1 mouse cellular context compared by ENCODE assay signal in the genomic region with DNA sequence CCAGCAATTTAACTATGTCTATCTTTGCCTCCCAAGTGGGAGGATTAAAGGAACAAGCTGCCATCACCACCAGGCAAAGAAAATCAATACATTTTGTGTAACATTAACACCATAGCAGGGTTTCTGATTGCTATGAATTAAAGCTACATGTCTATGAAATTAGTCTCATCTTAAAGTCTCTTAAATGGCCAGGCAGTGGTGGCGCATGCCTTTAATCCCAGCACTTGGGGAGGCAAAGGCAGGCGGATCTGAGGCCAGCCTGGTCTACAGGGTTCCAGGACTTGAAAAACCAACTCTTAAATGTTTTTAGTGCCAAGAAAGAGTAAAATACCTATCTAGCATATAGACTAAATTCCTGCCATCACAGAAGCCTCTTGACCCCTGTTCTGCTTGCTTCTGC.
TF ChIP-seq lines count a peak whose summit lies in the region.

No protein-coding gene starts in this region.

TF ChIP-seq in MEL, 35 proteins besides CTCF, POLR2A, EP300 and RAD21:
- TF ChIP-seq HCFC1 (IDR thresholded peaks at IDR 0.05; ENCODE audit: low read depth, low read length) (no peak), ELF1 (IDR thresholded peaks at IDR 0.05; ENCODE audit: low read depth, low read length) (no peak), MYC (IDR thresholded peaks at IDR 0.05; ENCODE audit: low read depth, low read length) (no peak), GATA1 (IDR thresholded peaks at IDR 0.05; ENCODE audit: low read depth, low read length) (no peak), TBP (IDR thresholded peaks at IDR 0.05; ENCODE audit: low read depth, low read length) (0 out of 2 replicates have a peak, but pooled peaks have one; percentile 6), KAT2A (conservative IDR thresholded peaks at IDR 0.05; ENCODE audit: low read depth, low read length) (no peak), CHD1 (IDR thresholded peaks at IDR 0.05; ENCODE audit: low read depth, low read length) (no peak), UBTF (IDR thresholded peaks at IDR 0.05; ENCODE audit: borderline replicate concordance, insufficient read depth, low read depth, low read length) (no peak)
